ENCODE assay signal across 16 mouse cellular contexts in the genomic region with DNA sequence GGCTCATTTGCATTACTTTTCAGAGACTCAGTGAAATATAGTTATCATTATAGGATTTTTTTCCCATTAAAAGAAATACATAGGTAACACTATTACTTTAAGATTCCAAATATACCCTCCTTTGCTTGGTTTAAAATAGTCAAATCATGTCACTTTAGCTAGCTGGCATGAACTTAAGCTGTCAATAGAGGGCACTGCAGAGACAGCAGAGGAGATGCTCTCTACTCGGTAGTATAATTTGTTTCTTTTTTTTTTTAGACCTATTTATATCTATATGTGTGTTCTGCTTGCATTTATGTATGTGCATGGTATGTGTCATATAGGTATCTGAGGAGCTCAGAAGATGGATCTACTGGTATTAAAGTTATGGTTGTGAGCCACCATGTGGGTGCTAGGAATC. TPM values are rescaled to one million over a fixed set of nuclear protein-coding genes. Genes with fewer than 3 reads are reported as not detected.
A peak's percentile ranks its signal among the peaks of the same experiment; 100 is the strongest.
DNase-seq lines count a peak whose midpoint lies in the region; ATAC-seq and TF ChIP-seq lines count a peak whose summit lies in the region.
"Had no signal": no experiment of that assay in that cellular context is flagged by ENCODE, and none has a peak within 500 bp of the region (broad histone marks: within the 10 kb centered on the region; RNA-seq: fewer than 3 reads in every experiment).

No protein-coding gene starts in this region.

- TF ChIP-seq CTCF in left cerebral cortex, adult 2 months (IDR thresholded peaks at IDR 0.05), result peak; percentile 58

- peak; percentile 66 for DNase-seq in CD4-positive, CD25-positive, alpha-beta regulatory T cell, adult 2 months (ENCODE audit: low read depth, low spot score)
- DNase-seq in left cerebral cortex, adult 2 months (ENCODE audit: extremely low spot score in 1 of 2, low spot score in 2 of 2), result no peak
- no peak for DNase-seq in left cerebral cortex, adult 9 months (ENCODE audit: low spot score in 2 of 2)
- DNase-seq in 3T3-L1 (ENCODE audit: low read depth, low spot score), result peak; percentile 51
- DNase-seq in T-cell, adult 2 months (ENCODE audit: low spot score), result peak; percentile 37
- no peak for DNase-seq in c-Kit-positive CD71-positive TER-119-positive erythroid progenitor cells, embryonic 14.5 days (ENCODE audit: low spot score)
- no peak for DNase-seq in layer of hippocampus, adult 18-20 months (ENCODE audit: low spot score in 2 of 2)
- DNase-seq: heart, postnatal 36 days; kidney, adult 18-20 months; layer of hippocampus, adult 9-11 months had no signal

- intact Hi-C loops in left cerebral cortex, adult 2 months (cut with DNase I), result no loop called here

- no peak overlapping the region for H3K4me3 ChIP-seq in left cerebral cortex, adult 2 months
- H3K4me3 ChIP-seq: embryonic facial prominence, embryonic 12.5 days; limb, embryonic 13.5 days; megakaryocyte, embryonic 14.5 days had no signal

- ATAC-seq in CD4-positive, CD25-positive, alpha-beta regulatory T cell, adult 4 months, result no peak
- ATAC-seq: activated CD4-positive, CD25-positive, alpha-beta regulatory T cell, adult 4 months; forebrain, embryonic 16.5 days had no signal

- H3K27ac ChIP-seq in left cerebral cortex, adult 2 months, result no peak overlapping the region
- H3K27ac ChIP-seq: embryonic facial prominence, embryonic 12.5 days; limb, embryonic 13.5 days had no signal

RNA-seq across cellular contexts. Expression of a gene that starts 4.8 kb away (rescaled TPM):
- polyA plus RNA-seq in CD4-positive, CD25-positive, alpha-beta regulatory T cell, adult 4 months (2017; shearing (Covaris generic)), result 10 to 100 TPM; 11.0 to 15.3 TPM
- 10 to 100 TPM; 49.6 to 51.0 TPM for total RNA-seq in left cerebral cortex, adult 2 months (2021)
- 10 to 100 TPM; 45.7 to 46.9 TPM for total RNA-seq in layer of hippocampus, adult 18-20 months (2021)

Comparison
In these comparisons a context has a peak if more than half of its experiments do, and no peak if none do; other contexts are left out.
1. DNase-seq: peak in CD4-positive, CD25-positive, alpha-beta regulatory T cell, adult 2 months (single experiment), 3T3-L1 (single experiment) and T-cell, adult 2 months (single experiment); none in left cerebral cortex, adult 2 months (0 of 2), left cerebral cortex, adult 9 months (0 of 2), c-Kit-positive CD71-positive TER-119-positive erythroid progenitor cells, embryonic 14.5 days (single experiment) and layer of hippocampus, adult 18-20 months (0 of 2).